Mouse (Mus musculus) T-cell, adult 66 days (primary cell): ENCODE measurements around the gene Gm3106. TPM values are rescaled to one million over a fixed set of nuclear protein-coding genes. Genes with fewer than 3 reads are reported as not detected.

Source experiments
- total RNA-seq, 2 experiments: library from RNA; stranded (reverse); gene quantifications; 3 replicates in 1 of 2; 4 replicates in 1 of 2; pipeline ENCODE4 v1.2.4; 2023

The Gm3106 gene
- total RNA-seq, result not detected

GRCm38 (mm10) chr5:94217705-94218104 is at the start of gene Gm3106:
TSS of gene Gm3106 (plus strand) at chr5:94218005.

Other genes starting within 250 kb of the Gm3106 start
- not detected for gene BC061212, start 147.5 kb upstream of the Gm3106 start, total RNA-seq
- not detected for gene Gm6351, start 141.6 kb upstream of the Gm3106 start, total RNA-seq
- gene A430089I19Rik, start 88.8 kb downstream of the Gm3106 start, total RNA-seq, result not detected
- gene Gm6502, start 96.4 kb downstream of the Gm3106 start, total RNA-seq, result not detected
- gene AA792892, start 121.7 kb downstream of the Gm3106 start, total RNA-seq, result not detected
- gene Gm7682, start 227.8 kb downstream of the Gm3106 start, total RNA-seq, result not detected